Mouse (Mus musculus) midbrain, embryonic 15.5 days (tissue): ENCODE results near the gene Nfix. TPM values are rescaled to one million over a fixed set of nuclear protein-coding genes. Genes with fewer than 3 reads are reported as not detected.
"Not testable (repeated sequence)": the region's sequence is repeated elsewhere in the genome, so short reads cannot be mapped to it uniquely, and the experiment has no call there.

Experiments used
- ATAC-seq: fragments of 200-750 bp; cut with Nextera tagmentation; replicated peaks from 2 replicates; pipeline ENCODE4 v1.8.0; 2017; ENCODE audit warnings: moderate TSS enrichment
- H3K27ac ChIP-seq: fragments of 300-500 bp; sonication (generic); 2 replicates; pipeline ENCODE4 v1.5.1; 2015; ENCODE audit warnings: mild to moderate bottlenecking, inconsistent platforms
- H3K27me3 ChIP-seq: fragments of 300-500 bp; sonication (generic); replicated peaks from 2 replicates; pipeline ENCODE4 v1.6.1; 2015; ENCODE audit warnings: inconsistent platforms
- H3K36me3 ChIP-seq: fragments of 300-500 bp; sonication (generic); replicated peaks from 2 replicates; pipeline ENCODE4 v1.6.1; 2015; ENCODE audit warnings: inconsistent platforms
- H3K4me1 ChIP-seq: fragments of 300-500 bp; sonication (generic); 2 replicates; pipeline ENCODE4 v1.6.1; 2015; ENCODE audit warnings: inconsistent platforms
- H3K4me2 ChIP-seq: fragments of 300-500 bp; sonication (generic); 2 replicates; pipeline ENCODE4 v1.6.1; 2015; ENCODE audit warnings: inconsistent platforms, mild to moderate bottlenecking, moderate library complexity
- H3K4me3 ChIP-seq: fragments of 300-500 bp; sonication (generic); 2 replicates; pipeline ENCODE4 v1.5.1; 2015; ENCODE audit warnings: mild to moderate bottlenecking, inconsistent platforms
- H3K9ac ChIP-seq: fragments of 300-500 bp; sonication (generic); 2 replicates; pipeline ENCODE4 v1.6.1; 2015; ENCODE audit warnings: mild to moderate bottlenecking, inconsistent platforms
- H3K9me3 ChIP-seq: fragments of 300-500 bp; sonication (generic); 2 replicates; pipeline ENCODE4 v1.6.1; 2016; ENCODE audit warnings: inconsistent platforms
- WGBS: fragments of 180-500 bp; shearing (Covaris S2); methylation state at CpG from one replicate; pipeline ENCODE4 v1.1.7; 2015; ENCODE audit warnings: mixed read lengths; 5-methylcytosine and 5-hydroxymethylcytosine counted together
- polyA plus RNA-seq: library from polyadenylated mRNA; unstranded; fragments of >200 nt; fragmentation: Nextera tagmentation; extraction: Ambion mirVana; gene quantifications from 2 replicates; pipeline ENCODE4 v1.2.1, GENCODE M21; 2015

Gene Nfix
- polyA plus RNA-seq, 1 experiment from 2014 or later, result 48.6 TPM

- Histone ChIP-seq H3K36me3 (no peaks in the 10 kb centered on the region), H3K4me2 (peak within 1 kb of the TSS; percentile 89), H3K4me1 (peaks cover 46% of the 10 kb centered on the region), H3K27ac (peak within 1 kb of the TSS; percentile 88), H3K9ac (peak within 1 kb of the TSS; percentile 97), H3K9me3 (no peaks in the 10 kb centered on the region), H3K4me3 (peak within 1 kb of the TSS; percentile 86), H3K27me3 (no peaks in the 10 kb centered on the region)
- WGBS, result 7% methylated on average over 20 of the region's 20 CpGs
- ATAC-seq, result 0 out of 2 replicates have a peak, but pooled peaks have one; percentile 18
Observed at GRCm38 (mm10) chr8:84686191-84687002, 113.7 kb downstream of the Nfix start, which contains the start of gene Trmt1. TSS of gene Trmt1 (plus strand) at chr8:84686307.

DNA sequence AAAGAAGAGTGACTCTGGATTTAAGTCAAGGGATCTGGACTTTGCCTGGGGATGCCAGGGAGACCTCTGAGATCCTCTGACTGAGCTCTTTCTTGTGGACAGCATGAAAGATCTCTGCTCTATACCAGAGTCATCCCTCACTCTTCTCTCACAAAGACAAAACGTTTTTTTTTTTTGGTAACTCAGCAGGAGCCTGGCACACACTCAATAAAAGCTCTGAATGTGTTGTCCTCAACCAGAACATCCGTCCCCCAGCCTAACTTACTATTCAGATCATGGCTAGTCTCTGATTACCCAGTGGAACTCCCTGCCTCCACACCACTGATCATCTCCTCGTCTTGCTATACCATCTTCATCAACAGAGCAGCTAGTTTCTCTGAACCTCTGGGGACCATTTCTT lies 115.6 kb downstream of the Nfix start:
- Histone ChIP-seq H3K4me2 (no peak overlapping the region), H3K9me3 (no peaks in the 10 kb centered on the region), H3K9ac (no peak overlapping the region), H3K36me3 (no peaks in the 10 kb centered on the region), H3K4me3 (no peak overlapping the region), H3K4me1 (peaks cover 37% of the 10 kb centered on the region), H3K27ac (no peak overlapping the region), H3K27me3 (no peaks in the 10 kb centered on the region)
- WGBS, result 41% methylated on average over 3 of the region's 3 CpGs
- ATAC-seq, result no peak

DNA sequence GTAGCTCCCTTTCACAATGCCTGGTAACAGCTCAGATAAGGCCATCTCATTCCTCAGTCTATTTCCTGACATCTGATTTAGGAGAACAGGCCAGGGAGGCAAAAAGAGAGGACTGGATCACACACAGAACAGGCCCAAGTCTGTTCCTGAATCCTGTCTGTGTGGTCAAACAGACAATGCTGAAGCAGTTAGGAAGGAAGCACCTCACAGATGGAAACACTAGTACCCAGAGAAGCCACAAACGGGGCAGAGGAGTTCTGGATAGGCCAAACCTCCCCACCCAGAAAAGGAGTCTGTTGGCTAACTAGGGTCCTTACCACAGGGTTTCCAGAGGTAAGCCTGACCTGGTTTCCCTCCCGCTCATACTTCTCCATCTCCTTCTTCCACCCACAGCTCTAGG lies 117.9 kb downstream of the Nfix start:
- H3K4me3 ChIP-seq, result no peak overlapping the region
- no peaks in the 10 kb centered on the region for H3K36me3 ChIP-seq
- no peak overlapping the region for H3K4me2 ChIP-seq
- peaks cover 24% of the 10 kb centered on the region for H3K4me1 ChIP-seq
- no peak for ATAC-seq
- H3K27ac ChIP-seq, result no peak overlapping the region
- H3K9ac ChIP-seq, result no peak overlapping the region
- no peaks in the 10 kb centered on the region for H3K27me3 ChIP-seq
- 90% methylated on average over 2 of the region's 2 CpGs for WGBS
- H3K9me3 ChIP-seq, result no peaks in the 10 kb centered on the region

DNA sequence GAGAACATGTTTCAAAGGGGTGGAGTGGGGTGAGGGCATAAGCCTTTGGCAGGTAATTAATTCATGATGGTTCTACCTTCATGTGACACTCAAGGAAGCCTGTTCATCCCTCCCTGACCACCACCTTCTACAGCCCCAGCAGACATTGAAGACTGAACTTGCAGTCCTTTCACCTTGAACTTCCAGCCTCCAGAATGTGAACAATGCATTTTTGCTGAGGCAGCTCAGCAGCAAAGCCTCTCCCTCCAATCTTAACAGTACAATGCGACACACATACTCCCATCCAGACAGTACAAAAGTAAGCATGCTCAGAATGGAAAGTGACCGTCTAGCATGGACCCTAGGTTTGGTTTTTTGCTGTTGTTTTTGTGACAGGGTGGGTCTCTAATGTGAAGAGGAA lies 118.7 kb downstream of the Nfix start:
- Histone ChIP-seq H3K27ac (no peak overlapping the region), H3K36me3 (0 out of 2 replicates have a peak, but pooled peaks cover 1% of the 10 kb centered on the region), H3K9me3 (no peaks in the 10 kb centered on the region), H3K4me2 (no peak overlapping the region), H3K4me1 (peaks cover 20% of the 10 kb centered on the region), H3K27me3 (no peaks in the 10 kb centered on the region), H3K4me3 (no peak overlapping the region), H3K9ac (no peak overlapping the region)
- no peak for ATAC-seq
- 83% methylated on average over 2 of the region's 2 CpGs for WGBS

DNA sequence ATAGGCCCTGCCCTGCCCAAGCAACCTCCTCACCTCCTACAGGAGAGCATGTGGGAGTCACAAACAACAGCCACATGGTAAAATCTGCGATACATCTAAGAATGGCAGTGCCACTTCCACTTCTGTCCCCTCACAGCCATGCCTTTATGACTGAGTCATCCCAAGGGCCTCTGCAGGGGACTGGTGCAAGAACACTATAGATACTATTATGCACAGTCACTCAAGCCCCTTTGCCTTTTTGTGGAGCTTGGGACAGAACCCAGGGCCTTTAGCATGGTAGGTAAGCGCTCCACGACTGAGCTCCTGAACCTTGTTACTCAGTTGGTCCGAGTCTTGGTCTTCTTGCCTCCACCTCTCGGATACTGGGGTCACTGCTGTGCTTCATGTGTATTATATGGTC lies 122.8 kb downstream of the Nfix start:
- no peak for ATAC-seq
- Histone ChIP-seq H3K27me3 (no peaks in the 10 kb centered on the region), H3K4me3 (no peak overlapping the region), H3K36me3 (peaks cover 17% of the 10 kb centered on the region), H3K4me2 (no peak overlapping the region), H3K9me3 (no peaks in the 10 kb centered on the region), H3K27ac (no peak overlapping the region), H3K4me1 (no peaks in the 10 kb centered on the region), H3K9ac (no peak overlapping the region)
- 94% methylated on average over 5 of the region's 5 CpGs for WGBS

- not testable (repeated sequence) for H3K4me3 ChIP-seq, H3K4me2 ChIP-seq, ATAC-seq, H3K27ac ChIP-seq, H3K9me3 ChIP-seq, H3K27me3 ChIP-seq, H3K9ac ChIP-seq
- H3K36me3 ChIP-seq, result peaks cover 12% of the 10 kb centered on the region
- peaks cover 12% of the 10 kb centered on the region for H3K4me1 ChIP-seq
- WGBS, result 96% methylated on average over 5 of the region's 5 CpGs
Observed at GRCm38 (mm10) chr8:84670295-84671006, 129.7 kb downstream of the Nfix start.

DNA sequence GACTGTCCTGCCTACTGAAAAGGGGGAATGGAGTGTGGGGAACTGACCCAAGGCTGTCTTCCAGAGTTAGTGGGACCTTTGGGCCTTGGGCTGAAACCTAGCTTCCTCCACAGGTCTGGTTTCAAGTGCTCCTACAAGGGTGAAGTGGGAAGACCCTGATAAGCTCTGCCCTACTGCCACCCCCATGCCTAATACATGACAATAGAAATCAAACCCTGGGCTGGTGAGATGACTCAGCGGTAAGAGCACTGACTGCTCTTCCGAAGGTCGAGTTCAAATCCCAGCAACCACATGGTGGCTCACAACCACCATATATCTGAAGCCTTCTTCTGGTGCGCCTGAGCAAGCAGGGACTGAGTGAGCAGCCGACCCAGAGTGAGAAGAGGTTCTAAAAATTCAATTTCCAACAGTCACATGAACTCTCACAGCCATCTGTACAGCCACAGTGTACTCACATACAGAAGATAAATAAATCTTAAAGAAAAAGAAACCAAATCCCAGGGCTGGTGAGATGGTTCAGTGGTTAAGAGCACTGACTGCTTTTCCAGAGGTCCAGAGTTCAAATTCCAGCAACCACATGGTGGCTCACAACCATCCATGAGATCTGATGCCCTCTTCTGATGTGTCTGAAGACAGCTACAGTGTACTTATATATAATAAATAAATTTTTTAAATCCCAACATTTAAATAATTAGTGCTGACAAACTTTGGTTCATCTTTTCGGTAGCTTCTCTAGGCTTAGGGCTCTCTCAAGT lies 131.2 kb downstream of the Nfix start:
- no peaks in the 10 kb centered on the region for H3K27me3 ChIP-seq
- ATAC-seq, result no peak
- 82% methylated on average over 6 of the region's 6 CpGs for WGBS

GRCm38 (mm10) chr8:84668081-84668480 lies 132.1 kb downstream of the Nfix start:
- ATAC-seq, result no peak
- Histone ChIP-seq H3K4me3 (no peak overlapping the region), H3K4me2 (no peak overlapping the region), H3K9me3 (no peaks in the 10 kb centered on the region), H3K9ac (no peak overlapping the region), H3K27me3 (no peaks in the 10 kb centered on the region), H3K4me1 (peaks cover 20% of the 10 kb centered on the region), H3K36me3 (no peaks in the 10 kb centered on the region), H3K27ac (no peak overlapping the region)
- 77% methylated on average over 1 of the region's 1 CpGs for WGBS

More for the DNA sequence above, 131.2 kb downstream of the Nfix start:
- Histone ChIP-seq H3K9ac (no peak overlapping the region), H3K4me3 (no peak overlapping the region), H3K4me2 (no peak overlapping the region), H3K27ac (no peak overlapping the region), H3K4me1 (peaks cover 15% of the 10 kb centered on the region), H3K36me3 (peaks cover 5% of the 10 kb centered on the region; the same call in 1 of the 2 replicates), H3K9me3 (no peaks in the 10 kb centered on the region)

- 2% methylated on average over 14 of the region's 14 CpGs for WGBS
- H3K9ac ChIP-seq, result peak overlapping the region; percentile 67
- H3K27me3 ChIP-seq, result no peaks in the 10 kb centered on the region; the same call in 1 of the 2 replicates
- peaks cover 45% of the 10 kb centered on the region for H3K4me1 ChIP-seq
- H3K9me3 ChIP-seq, result no peaks in the 10 kb centered on the region
- no peaks in the 10 kb centered on the region for H3K36me3 ChIP-seq
- H3K4me3 ChIP-seq, result peak overlapping the region; percentile 65
- peak overlapping the region; percentile 84 for H3K27ac ChIP-seq
- ATAC-seq, result peak; percentile 13; the same call in 1 of the 2 replicates
- H3K4me2 ChIP-seq, result peak overlapping the region; percentile 73
Observed at GRCm38 (mm10) chr8:84665385-84665893, 134.7 kb downstream of the Nfix start.

- Histone ChIP-seq H3K4me3 (peak overlapping the region; percentile 65), H3K4me1 (peaks cover 52% of the 10 kb centered on the region), H3K9me3 (no peaks in the 10 kb centered on the region), H3K4me2 (peak overlapping the region; percentile 73), H3K27me3 (no peaks in the 10 kb centered on the region; the same call in 1 of the 2 replicates), H3K9ac (peak overlapping the region; percentile 67), H3K36me3 (no peaks in the 10 kb centered on the region), H3K27ac (peak overlapping the region; percentile 84)
- peak; percentile 74 for ATAC-seq
- WGBS, result under 1% methylated on average over 29 of the region's 29 CpGs
Observed at GRCm38 (mm10) chr8:84664566-84665384, 135.4 kb downstream of the Nfix start.
